Mouse (Mus musculus): Measurements from ENCODE around the gene Tmem18. TPM values are rescaled to one million over a fixed set of nuclear protein-coding genes. Genes with fewer than 3 reads are reported as not detected.
A peak's percentile ranks its signal among the peaks of the same experiment; 100 is the strongest.

The Tmem18 gene
- 24.6 and 26.6 TPM in 2 replicates for polyA plus RNA-seq (2016; fragmentation: Nextera tagmentation; extraction: Ambion mirVana)

- Histone ChIP-seq H3K27ac (replicated peaks) (peak within 1 kb of the TSS; percentile 87), H3K36me3 (replicated peaks) (peaks cover 23% of the 10 kb centered on the region), H3K4me1 (peaks cover 14% of the 10 kb centered on the region), H3K9me3 (no peaks in the 10 kb centered on the region), H3K4me3 (peak within 1 kb of the TSS; percentile 71), H3K27me3 (replicated peaks; ENCODE audit: low read depth, poor library complexity, severe bottlenecking) (0 out of 2 replicates have a peak, but pooled peaks cover 10% of the 10 kb centered on the region)
- under 1% methylated on average over 35 of the region's 35 CpGs for WGBS
- DNase-seq (ENCODE audit: low spot score) = peak; percentile 87
These were observed at the start of gene Tmem18 for GRCm38 (mm10) chr12:30584356-30584740. Tmem18 (plus strand) TSS chr12:30584426.

DNA sequence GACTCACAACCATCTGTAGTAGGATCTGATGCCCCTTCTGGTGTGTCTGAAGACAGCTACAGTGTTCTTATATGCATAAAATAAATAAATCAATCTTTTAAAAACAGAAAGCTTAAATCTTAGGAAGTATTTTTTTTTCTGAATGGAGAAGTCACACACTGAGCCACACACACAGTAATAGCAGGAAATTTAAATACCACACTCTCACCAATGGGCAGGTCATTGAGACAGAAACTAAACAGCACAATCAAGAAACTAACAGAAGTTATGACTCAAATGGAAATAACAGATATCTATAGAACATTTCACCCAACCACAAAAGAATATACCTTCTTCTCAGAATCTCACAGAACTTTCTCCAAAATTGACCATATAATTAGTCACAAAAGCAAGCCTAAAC, 26.9 kb upstream of the Tmem18 start:
- no peaks in the 10 kb centered on the region for H3K9me3 ChIP-seq
- no peaks in the 10 kb centered on the region for H3K27me3 ChIP-seq (replicated peaks; ENCODE audit: low read depth, poor library complexity, severe bottlenecking)
- no peaks in the 10 kb centered on the region for H3K36me3 ChIP-seq (replicated peaks)
- no peak for DNase-seq (ENCODE audit: low spot score)
- no peak overlapping the region for H3K27ac ChIP-seq (replicated peaks)
- no peak overlapping the region for H3K4me3 ChIP-seq
- H3K4me1 ChIP-seq = no peaks in the 10 kb centered on the region

DNA sequence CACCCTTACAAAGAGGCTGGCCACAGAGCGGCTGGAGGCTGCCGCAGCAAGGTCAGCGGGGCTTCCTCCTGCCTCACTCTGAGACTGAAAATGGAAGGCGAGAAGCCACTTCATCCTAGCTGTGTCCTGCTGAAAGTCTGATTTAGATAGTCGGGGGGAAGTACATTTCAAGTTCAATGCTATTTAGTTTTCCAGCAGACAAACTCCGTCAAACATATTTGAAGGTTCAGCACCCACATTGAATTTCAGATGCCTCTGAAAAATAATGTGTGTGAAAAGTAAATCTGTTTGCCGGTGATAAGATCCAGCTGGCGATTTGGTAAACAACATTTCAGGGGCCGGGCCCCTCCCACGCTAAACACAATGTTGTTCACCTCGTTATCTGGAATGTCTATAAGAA, 22.8 kb upstream of the Tmem18 start:
- Histone ChIP-seq H3K4me3 (no peak overlapping the region), H3K9me3 (no peaks in the 10 kb centered on the region), H3K4me1 (no peaks in the 10 kb centered on the region), H3K27me3 (replicated peaks; ENCODE audit: low read depth, poor library complexity, severe bottlenecking) (no peaks in the 10 kb centered on the region), H3K36me3 (replicated peaks) (no peaks in the 10 kb centered on the region), H3K27ac (replicated peaks) (no peak overlapping the region)
- 32% methylated on average over 11 of the region's 11 CpGs for WGBS
- DNase-seq (ENCODE audit: low spot score) = no peak

DNA sequence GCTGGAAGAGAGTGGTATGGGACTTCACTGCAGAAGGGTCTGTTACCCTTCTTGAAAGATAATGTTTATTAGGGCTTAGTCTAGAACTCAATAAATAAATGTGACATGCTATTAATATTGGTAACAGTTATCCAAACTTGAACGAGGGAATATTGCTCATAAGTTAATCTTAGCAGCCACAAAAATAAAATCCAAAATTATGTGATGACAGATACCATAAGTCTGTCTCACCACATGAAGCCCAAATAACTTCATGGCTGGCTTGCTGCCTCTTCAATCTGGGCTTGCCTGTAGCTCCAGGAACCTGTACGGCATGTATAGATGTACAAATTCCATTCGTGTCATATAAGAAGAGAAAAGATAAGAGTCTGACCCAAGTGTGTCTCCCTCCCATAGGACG, 12.2 kb upstream of the Tmem18 start:
- H3K9me3 ChIP-seq = no peaks in the 10 kb centered on the region
- H3K27ac ChIP-seq (replicated peaks) = no peak overlapping the region
- no peak for DNase-seq (ENCODE audit: low spot score)
- no peaks in the 10 kb centered on the region for H3K27me3 ChIP-seq (replicated peaks; ENCODE audit: low read depth, poor library complexity, severe bottlenecking)
- no peaks in the 10 kb centered on the region for H3K36me3 ChIP-seq (replicated peaks)
- no peaks in the 10 kb centered on the region for H3K4me1 ChIP-seq
- 86% methylated on average over 4 of the region's 4 CpGs for WGBS
- no peak overlapping the region for H3K4me3 ChIP-seq

DNA sequence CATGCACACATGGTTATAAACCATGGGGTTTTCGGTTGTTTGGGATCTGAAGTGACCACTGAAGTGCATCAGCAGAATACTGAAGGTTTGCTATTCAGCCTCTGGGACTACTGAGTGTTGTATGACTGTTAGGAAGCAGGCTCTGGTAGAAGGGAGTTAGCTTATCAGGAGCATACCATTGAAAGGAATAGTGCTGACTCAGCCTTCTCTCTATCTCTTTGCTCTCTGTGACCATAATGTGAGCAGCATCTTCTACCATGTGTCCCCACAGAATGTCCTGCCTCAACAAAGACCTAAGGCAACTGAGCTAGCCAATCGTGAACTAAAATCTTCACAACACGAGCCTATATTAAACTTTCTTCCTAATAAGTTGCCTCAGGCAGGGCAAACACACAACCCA, 8.3 kb upstream of the Tmem18 start:
- H3K9me3 ChIP-seq = no peaks in the 10 kb centered on the region
- WGBS = 74% methylated on average over 3 of the region's 3 CpGs
- DNase-seq (ENCODE audit: low spot score) = no peak
- no peaks in the 10 kb centered on the region for H3K36me3 ChIP-seq (replicated peaks)
- H3K4me3 ChIP-seq = no peak overlapping the region
- H3K4me1 ChIP-seq = no peaks in the 10 kb centered on the region
- H3K27me3 ChIP-seq (replicated peaks; ENCODE audit: low read depth, poor library complexity, severe bottlenecking) = no peaks in the 10 kb centered on the region
- no peak overlapping the region for H3K27ac ChIP-seq (replicated peaks)

DNA sequence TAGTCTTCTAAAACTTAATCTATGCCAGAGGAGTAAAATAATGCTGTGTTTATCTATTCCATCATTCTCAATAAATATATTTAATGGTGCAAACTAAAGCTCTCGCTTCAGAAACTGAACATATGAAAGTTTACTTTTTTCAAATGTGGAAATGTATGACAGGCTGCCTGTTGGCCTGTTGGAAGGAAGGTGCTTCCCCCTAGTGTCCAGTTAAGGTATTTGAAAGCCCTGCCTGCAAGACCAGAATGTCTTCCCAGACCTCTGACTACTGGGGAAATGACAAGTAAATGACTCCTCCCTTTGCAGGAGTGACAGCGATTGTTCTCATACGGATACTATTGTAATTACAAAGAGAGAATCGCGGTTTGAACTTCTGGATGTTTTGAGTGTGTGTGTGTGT, 6.2 kb upstream of the Tmem18 start:
- 0 out of 2 replicates have a peak, but pooled peaks cover 5% of the 10 kb centered on the region for H3K27me3 ChIP-seq (replicated peaks; ENCODE audit: low read depth, poor library complexity, severe bottlenecking)
- no peak overlapping the region for H3K4me3 ChIP-seq
- peak; percentile 59 for DNase-seq (ENCODE audit: low spot score)
- no peaks in the 10 kb centered on the region for H3K36me3 ChIP-seq (replicated peaks)
- no peak overlapping the region for H3K27ac ChIP-seq (replicated peaks)
- 14% methylated on average over 5 of the region's 5 CpGs for WGBS
- H3K9me3 ChIP-seq = no peaks in the 10 kb centered on the region
- H3K4me1 ChIP-seq = no peaks in the 10 kb centered on the region

- 0 out of 2 replicates have a peak, but pooled peaks cover 10% of the 10 kb centered on the region for H3K27me3 ChIP-seq (replicated peaks; ENCODE audit: low read depth, poor library complexity, severe bottlenecking)
- WGBS = 90% methylated on average over 10 of the region's 10 CpGs
- no peaks in the 10 kb centered on the region for H3K36me3 ChIP-seq (replicated peaks)
- no peak overlapping the region for H3K4me3 ChIP-seq
- DNase-seq (ENCODE audit: low spot score) = no peak
- peaks cover 14% of the 10 kb centered on the region for H3K4me1 ChIP-seq
- H3K27ac ChIP-seq (replicated peaks) = no peak overlapping the region
- H3K9me3 ChIP-seq = no peaks in the 10 kb centered on the region
These were observed 2.9 kb upstream of the Tmem18 start for GRCm38 (mm10) chr12:30581277-30581676.

- peaks cover 17% of the 10 kb centered on the region for H3K36me3 ChIP-seq (replicated peaks)
- H3K4me1 ChIP-seq = peaks cover 14% of the 10 kb centered on the region
- H3K9me3 ChIP-seq = no peaks in the 10 kb centered on the region
- H3K27me3 ChIP-seq (replicated peaks; ENCODE audit: low read depth, poor library complexity, severe bottlenecking) = 0 out of 2 replicates have a peak, but pooled peaks cover 10% of the 10 kb centered on the region
- H3K27ac ChIP-seq (replicated peaks) = peak overlapping the region; percentile 87
- 15% methylated on average over 12 of the region's 12 CpGs for WGBS
- peak overlapping the region; percentile 71 for H3K4me3 ChIP-seq
- DNase-seq (ENCODE audit: low spot score) = no peak
These were observed 455 bp upstream of the Tmem18 start for GRCm38 (mm10) chr12:30583586-30584355.

DNA sequence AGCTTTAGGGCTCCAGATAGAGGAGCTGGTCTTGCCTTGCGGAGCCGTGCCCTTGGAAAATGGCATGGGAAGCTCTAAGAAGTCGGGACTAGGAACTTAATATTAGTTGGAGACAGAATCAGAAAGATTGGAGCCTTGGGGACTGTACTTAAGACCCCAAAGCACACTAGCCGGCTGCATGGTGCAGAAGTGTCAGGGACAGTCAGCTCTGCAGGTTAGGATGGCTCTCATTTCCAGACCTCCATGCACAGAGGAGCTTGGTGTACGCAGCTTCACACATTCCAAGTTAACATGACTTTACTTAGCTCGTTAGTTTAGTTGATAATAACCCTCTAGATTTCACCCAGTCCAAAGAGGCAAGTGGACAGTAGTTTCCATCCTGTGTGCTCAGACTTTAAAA, 637 bp downstream of the Tmem18 start:
- 17% methylated on average over 6 of the region's 6 CpGs for WGBS
- DNase-seq (ENCODE audit: low spot score) = no peak
- H3K36me3 ChIP-seq (replicated peaks) = peaks cover 25% of the 10 kb centered on the region
- H3K27me3 ChIP-seq (replicated peaks; ENCODE audit: low read depth, poor library complexity, severe bottlenecking) = 0 out of 2 replicates have a peak, but pooled peaks cover 10% of the 10 kb centered on the region
- H3K4me3 ChIP-seq = peak overlapping the region; percentile 71
- H3K4me1 ChIP-seq = peaks cover 14% of the 10 kb centered on the region
- peak overlapping the region; percentile 87 for H3K27ac ChIP-seq (replicated peaks)
- no peaks in the 10 kb centered on the region for H3K9me3 ChIP-seq

DNA sequence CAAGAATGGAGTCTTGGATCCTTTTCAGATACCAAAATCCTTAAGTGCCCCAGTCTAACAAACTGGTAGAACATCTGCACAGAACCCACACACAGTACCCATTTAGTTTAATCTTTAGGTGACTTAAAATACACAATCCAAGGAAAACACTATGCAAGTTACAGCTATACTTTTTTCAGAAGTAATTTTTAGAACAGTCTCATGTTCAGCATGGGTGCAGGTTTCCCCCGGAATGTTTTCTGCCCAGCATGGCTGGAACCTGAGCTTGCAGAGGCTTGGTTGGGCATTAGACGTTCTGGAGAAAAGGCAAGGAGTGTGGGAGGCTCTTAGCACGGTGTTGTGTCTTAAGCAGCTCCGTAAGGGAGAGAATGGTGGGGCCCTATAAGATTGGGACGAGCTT, 7.6 kb downstream of the Tmem18 start:
- H3K27ac ChIP-seq (replicated peaks) = no peak overlapping the region
- peaks cover 48% of the 10 kb centered on the region for H3K36me3 ChIP-seq (replicated peaks)
- DNase-seq (ENCODE audit: low spot score) = no peak
- WGBS = 89% methylated on average over 5 of the region's 5 CpGs
- no peaks in the 10 kb centered on the region for H3K27me3 ChIP-seq (replicated peaks; ENCODE audit: low read depth, poor library complexity, severe bottlenecking)
- H3K9me3 ChIP-seq = no peaks in the 10 kb centered on the region
- no peaks in the 10 kb centered on the region for H3K4me1 ChIP-seq
- no peak overlapping the region for H3K4me3 ChIP-seq

DNA sequence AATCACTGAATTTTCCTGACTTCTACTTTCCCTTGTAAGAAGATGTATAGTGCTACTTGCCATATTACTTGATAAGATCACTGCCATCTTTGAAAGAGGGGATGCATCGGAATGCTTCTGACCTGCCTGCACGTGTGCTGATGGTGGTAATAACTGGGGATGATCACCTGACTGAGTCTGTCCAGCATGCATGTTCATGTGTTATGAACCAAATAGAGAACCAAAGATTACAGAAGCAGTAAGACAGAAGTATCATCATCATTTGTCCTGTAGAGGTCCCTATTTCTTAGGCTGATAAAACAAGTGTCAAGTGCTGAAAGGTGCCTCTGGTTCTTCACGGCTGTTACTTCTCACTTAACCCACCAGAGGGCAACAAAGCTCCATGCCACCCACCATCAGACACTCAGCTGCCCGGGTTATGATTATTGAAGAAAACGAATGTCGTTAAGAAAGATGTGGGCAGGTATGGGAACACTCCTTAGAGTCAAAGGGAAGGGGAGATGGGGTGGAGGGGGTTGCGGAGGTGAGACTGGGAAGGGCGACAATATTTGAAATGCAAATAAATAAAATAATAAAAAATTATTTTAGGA, 12.7 kb downstream of the Tmem18 start:
- WGBS = 37% methylated on average over 8 of the region's 8 CpGs

DNA sequence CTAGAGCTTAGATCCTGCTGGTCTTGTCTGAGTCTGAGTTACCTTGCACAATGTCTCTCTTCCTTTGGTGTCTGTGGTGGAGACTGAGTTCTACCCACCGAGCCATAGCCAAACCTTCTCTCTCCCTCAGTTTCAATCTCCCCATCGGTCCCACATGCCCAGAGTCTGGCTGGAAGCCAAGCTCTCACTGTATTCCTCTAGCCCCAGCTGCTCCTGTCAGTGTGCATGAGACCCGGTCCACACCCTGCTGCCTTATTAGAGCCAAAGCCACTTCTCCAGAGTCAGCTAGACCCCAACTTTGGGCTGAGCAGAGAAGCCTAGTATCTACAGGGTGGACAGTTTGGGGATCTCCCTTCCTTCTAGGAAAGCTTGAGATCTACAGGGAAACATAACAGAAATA, 14.7 kb downstream of the Tmem18 start:
- Histone ChIP-seq H3K27ac (replicated peaks) (0 out of 2 replicates have a peak overlapping the region, but pooled peaks have one; percentile 14), H3K9me3 (no peaks in the 10 kb centered on the region), H3K4me1 (peaks cover 31% of the 10 kb centered on the region), H3K4me3 (no peak overlapping the region), H3K27me3 (replicated peaks; ENCODE audit: low read depth, poor library complexity, severe bottlenecking) (no peaks in the 10 kb centered on the region; the same call in 1 of the 2 replicates), H3K36me3 (replicated peaks) (no peaks in the 10 kb centered on the region)
- 74% methylated on average over 3 of the region's 3 CpGs for WGBS
- DNase-seq (ENCODE audit: low spot score) = no peak

More for the DNA sequence above, 12.7 kb downstream of the Tmem18 start:
- Histone ChIP-seq H3K36me3 (replicated peaks) (peaks cover 6% of the 10 kb centered on the region; the same call in 1 of the 2 replicates), H3K9me3 (no peaks in the 10 kb centered on the region), H3K27ac (replicated peaks) (no peak overlapping the region), H3K4me1 (peaks cover 10% of the 10 kb centered on the region), H3K4me3 (no peak overlapping the region), H3K27me3 (replicated peaks; ENCODE audit: low read depth, poor library complexity, severe bottlenecking) (no peaks in the 10 kb centered on the region; the same call in 1 of the 2 replicates)
- DNase-seq (ENCODE audit: low spot score) = peak; percentile 71

DNA sequence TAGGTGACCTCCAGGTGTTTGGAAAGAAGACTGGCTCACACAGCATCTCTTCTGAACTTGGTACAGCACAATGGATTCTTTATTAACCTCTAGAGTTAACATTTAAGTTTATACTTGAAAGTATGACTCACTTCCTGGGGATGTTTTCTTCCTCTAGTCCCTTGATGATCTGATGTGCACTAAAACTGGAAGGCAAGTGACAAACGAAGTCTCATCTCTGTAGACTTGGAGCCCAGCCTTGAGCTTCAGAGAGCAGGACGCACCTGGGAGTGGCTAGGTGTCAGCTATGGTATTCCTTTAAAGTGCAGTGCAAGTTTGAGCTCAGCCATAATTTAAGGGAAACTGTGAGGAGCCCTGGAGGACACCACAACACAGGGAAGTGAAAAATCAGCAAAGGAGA, 15.2 kb downstream of the Tmem18 start:
- H3K27ac ChIP-seq (replicated peaks) = no peak overlapping the region
- H3K27me3 ChIP-seq (replicated peaks; ENCODE audit: low read depth, poor library complexity, severe bottlenecking) = no peaks in the 10 kb centered on the region; the same call in 1 of the 2 replicates
- no peak overlapping the region for H3K4me3 ChIP-seq
- no peak for DNase-seq (ENCODE audit: low spot score)
- peaks cover 35% of the 10 kb centered on the region for H3K4me1 ChIP-seq
- 82% methylated on average over 2 of the region's 2 CpGs for WGBS
- H3K36me3 ChIP-seq (replicated peaks) = no peaks in the 10 kb centered on the region
- no peaks in the 10 kb centered on the region for H3K9me3 ChIP-seq
